Comparison of ENCODE assay signal across 23 mouse cellular contexts in the genomic region with DNA sequence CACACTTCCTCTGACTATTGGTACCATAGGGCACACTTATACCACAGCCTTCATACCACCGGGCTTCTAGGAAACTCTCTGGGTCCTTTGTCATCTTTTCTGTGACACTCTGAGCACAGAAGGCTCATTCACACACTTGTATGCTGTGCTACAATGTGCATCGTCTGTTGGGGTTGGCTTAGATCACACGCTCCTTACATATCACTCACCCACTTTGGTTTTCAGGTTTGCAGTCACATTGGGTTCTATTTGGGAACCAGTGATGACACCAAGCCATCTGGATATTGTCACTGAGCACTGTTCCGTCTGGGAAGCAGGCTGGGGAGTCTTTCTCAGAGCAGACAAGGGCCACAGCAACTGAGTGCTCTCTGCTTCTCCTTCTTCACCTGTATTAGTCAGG.
DNase-seq lines count a peak whose midpoint lies in the region; ATAC-seq lines count a peak whose summit lies in the region.
"Had no signal": no experiment of that assay in that cellular context is flagged by ENCODE, and none has a peak within 500 bp of the region (broad histone marks: within the 10 kb centered on the region; RNA-seq: fewer than 3 reads in every experiment).

No protein-coding gene starts in this region.

- H3K27me3 ChIP-seq in midbrain, embryonic 14.5 days (ENCODE audit: control insufficient read depth, insufficient read depth, low read length): no peaks in the 10 kb centered on the region
- H3K27me3 ChIP-seq: embryonic facial prominence, embryonic 13.5 days; embryonic facial prominence, embryonic 15.5 days; forebrain, embryonic 15.5 days had no signal

- H3K9me3 ChIP-seq in midbrain, embryonic 14.5 days (ENCODE audit: control insufficient read depth, low read length): no peaks in the 10 kb centered on the region
- H3K9me3 ChIP-seq: embryonic facial prominence, embryonic 13.5 days; embryonic facial prominence, embryonic 15.5 days; forebrain, embryonic 10.5 days; forebrain, embryonic 12.5 days; forebrain, embryonic 15.5 days had no signal

- H3K4me2 ChIP-seq in midbrain, embryonic 14.5 days (ENCODE audit: low read length): no peak overlapping the region
- H3K4me2 ChIP-seq: embryonic facial prominence, embryonic 13.5 days; embryonic facial prominence, embryonic 15.5 days; forebrain, embryonic 12.5 days; forebrain, embryonic 15.5 days had no signal

- H3K9ac ChIP-seq in midbrain, embryonic 14.5 days (replicated peaks; ENCODE audit: low read length): no peak overlapping the region
- H3K9ac ChIP-seq: embryonic facial prominence, embryonic 13.5 days; embryonic facial prominence, embryonic 15.5 days; forebrain, embryonic 12.5 days; forebrain, embryonic 15.5 days had no signal

- ATAC-seq in frontal cortex, adult (ENCODE audit: low TSS enrichment): peak; percentile 88
- ATAC-seq in midbrain, embryonic 14.5 days (ENCODE audit: low FRiP score, low TSS enrichment): no peak
- ATAC-seq: forebrain, embryonic 15.5 days had no signal

- 93% methylated on average over 4 of the region's 4 CpGs for WGBS in midbrain, embryonic 14.5 days

- 0 out of 2 replicates have a peak, but pooled peaks cover 5% of the 10 kb centered on the region for H3K4me1 ChIP-seq in midbrain, embryonic 14.5 days (ENCODE audit: control insufficient read depth, insufficient read depth, low read length)
- H3K4me1 ChIP-seq: embryonic facial prominence, embryonic 15.5 days; forebrain, embryonic 15.5 days had no signal

- H3K27ac ChIP-seq in midbrain, embryonic 14.5 days (replicated peaks; ENCODE audit: low read depth, low read length): no peak overlapping the region
- H3K27ac ChIP-seq: embryonic facial prominence, embryonic 13.5 days; embryonic facial prominence, embryonic 15.5 days; forebrain, embryonic 10.5 days; forebrain, embryonic 12.5 days; forebrain, embryonic 15.5 days had no signal

- no peaks in the 10 kb centered on the region for H3K36me3 ChIP-seq in midbrain, embryonic 14.5 days (ENCODE audit: control insufficient read depth, insufficient read depth, low read length)
- H3K36me3 ChIP-seq: embryonic facial prominence, embryonic 13.5 days; embryonic facial prominence, embryonic 15.5 days; forebrain, embryonic 10.5 days; forebrain, embryonic 12.5 days; forebrain, embryonic 15.5 days had no signal

- no peak overlapping the region for H3K4me3 ChIP-seq in midbrain, embryonic 14.5 days (replicated peaks; ENCODE audit: low read depth, low read length)
- H3K4me3 ChIP-seq: embryonic facial prominence, embryonic 13.5 days; embryonic facial prominence, embryonic 15.5 days; erythroblast, embryonic 14.5 days; forebrain, embryonic 10.5 days; forebrain, embryonic 12.5 days; forebrain, embryonic 15.5 days had no signal

- DNase-seq in frontal cortex, postnatal 25 days (ENCODE audit: low spot score in 2 of 2): no peak
- DNase-seq in layer of hippocampus, adult 9-11 months: peak; percentile 12
- no peak for DNase-seq in layer of hippocampus, adult 8-10 months (ENCODE audit: low spot score in 2 of 2)
- DNase-seq in right cerebral cortex, adult 18-20 months: peak; percentile 18
- no peak for DNase-seq in right cerebral cortex, postnatal 10 days (ENCODE audit: low spot score in 2 of 2)
- peak; percentile 36 for DNase-seq in telencephalon, adult 2 months (ENCODE audit: low read depth, low spot score)
- DNase-seq in midbrain, embryonic 14.5 days: no peak
- DNase-seq: adrenal gland, adult 2 months; adrenal gland, postnatal 10 days; adrenal gland, postnatal 25 days; cerebellum, adult 11-12 months; cerebellum, adult 2 months; cerebellum, adult 9-10 months; cerebellum, postnatal 14 days; cerebellum, postnatal 36 days; embryo, embryonic 11 days had no signal

Comparison
In these comparisons a context has a peak if more than half of its experiments do, and no peak if none do; other contexts are left out.
1. DNase-seq: peak in layer of hippocampus, adult 9-11 months (single experiment), right cerebral cortex, adult 18-20 months (single experiment) and telencephalon, adult 2 months (single experiment); none in frontal cortex, postnatal 25 days (0 of 2), layer of hippocampus, adult 8-10 months (0 of 2), right cerebral cortex, postnatal 10 days (0 of 2) and midbrain, embryonic 14.5 days (single experiment).